Mouse (Mus musculus) testis, postnatal 14 days (tissue): ENCODE data around the gene 4930548H24Rik.
"Not testable (repeated sequence)": the region's sequence is repeated elsewhere in the genome, so short reads cannot be mapped to it uniquely, and the experiment has no call there.

ENCODE experiments used
- DNase-seq: peaks from one replicate; pipeline ENCODE4 v3.0.0; 2021; ENCODE audit warnings: low spot score

4930548H24Rik gene

GRCm38 (mm10) chr5:31485440-31485839, at the start of gene 4930548H24Rik:
Gene 4930548H24Rik (plus strand): TSS chr5:31485740.
- DNase-seq: no peak

- no peak for DNase-seq
Observed at GRCm38 (mm10) chr5:31451336-31451735, 34.2 kb upstream of the 4930548H24Rik start.

- DNase-seq: peak; percentile 95
Observed at GRCm38 (mm10) chr5:31451878-31452561, 33.5 kb upstream of the 4930548H24Rik start, which contains the start of gene Zfp512. Gene Zfp512 (plus strand): TSS chr5:31452431.

GRCm38 (mm10) chr5:31452562-31452878, 33.0 kb upstream of the 4930548H24Rik start:
- no peak for DNase-seq

GRCm38 (mm10) chr5:31452886-31453410, 32.6 kb upstream of the 4930548H24Rik start:
- no peak for DNase-seq

- DNase-seq: no peak
Observed at GRCm38 (mm10) chr5:31467798-31468197, 17.7 kb upstream of the 4930548H24Rik start.

GRCm38 (mm10) chr5:31469711-31470110, 15.8 kb upstream of the 4930548H24Rik start:
- no peak for DNase-seq

- DNase-seq: no peak
Observed at GRCm38 (mm10) chr5:31470334-31470733, 15.2 kb upstream of the 4930548H24Rik start.

- DNase-seq: no peak
Observed at GRCm38 (mm10) chr5:31480536-31480935, 5.0 kb upstream of the 4930548H24Rik start.

GRCm38 (mm10) chr5:31487889-31488288, 2.3 kb downstream of the 4930548H24Rik start:
- no peak for DNase-seq

- DNase-seq: no peak
Observed at GRCm38 (mm10) chr5:31489116-31489769, 3.7 kb downstream of the 4930548H24Rik start.

- DNase-seq: no peak
Observed at GRCm38 (mm10) chr5:31492031-31492430, 6.5 kb downstream of the 4930548H24Rik start.

GRCm38 (mm10) chr5:31494513-31495297, 9.2 kb downstream of the 4930548H24Rik start, which contains the start of gene Gpn1:
Gene Gpn1 (plus strand): TSS chr5:31494741.
- DNase-seq: peak; percentile 94

- DNase-seq: no peak
Observed at GRCm38 (mm10) chr5:31504843-31505242, 19.3 kb downstream of the 4930548H24Rik start.

- DNase-seq: no peak
Observed at GRCm38 (mm10) chr5:31512481-31512880, 26.9 kb downstream of the 4930548H24Rik start.

GRCm38 (mm10) chr5:31520556-31520955, 35.0 kb downstream of the 4930548H24Rik start:
- DNase-seq: no peak

GRCm38 (mm10) chr5:31526354-31527116, 41.0 kb downstream of the 4930548H24Rik start, which contains the start of gene Slc4a1ap:
Gene Slc4a1ap (plus strand): TSS chr5:31526995.
- DNase-seq: peak; percentile 81

GRCm38 (mm10) chr5:31527117-31527680, 41.7 kb downstream of the 4930548H24Rik start:
- no peak for DNase-seq

- not testable (repeated sequence) for DNase-seq
Observed at GRCm38 (mm10) chr5:31527707-31528106, 42.2 kb downstream of the 4930548H24Rik start, which contains the start of gene Supt7l. Gene Supt7l (minus strand): TSS chr5:31527807.

- DNase-seq: no peak
Observed at GRCm38 (mm10) chr5:31528560-31528959, 43.0 kb downstream of the 4930548H24Rik start.

GRCm38 (mm10) chr5:31535228-31535627, 49.7 kb downstream of the 4930548H24Rik start:
- DNase-seq: no peak
